ENCODE assay signal across 14 mouse cellular contexts in the genomic region with DNA sequence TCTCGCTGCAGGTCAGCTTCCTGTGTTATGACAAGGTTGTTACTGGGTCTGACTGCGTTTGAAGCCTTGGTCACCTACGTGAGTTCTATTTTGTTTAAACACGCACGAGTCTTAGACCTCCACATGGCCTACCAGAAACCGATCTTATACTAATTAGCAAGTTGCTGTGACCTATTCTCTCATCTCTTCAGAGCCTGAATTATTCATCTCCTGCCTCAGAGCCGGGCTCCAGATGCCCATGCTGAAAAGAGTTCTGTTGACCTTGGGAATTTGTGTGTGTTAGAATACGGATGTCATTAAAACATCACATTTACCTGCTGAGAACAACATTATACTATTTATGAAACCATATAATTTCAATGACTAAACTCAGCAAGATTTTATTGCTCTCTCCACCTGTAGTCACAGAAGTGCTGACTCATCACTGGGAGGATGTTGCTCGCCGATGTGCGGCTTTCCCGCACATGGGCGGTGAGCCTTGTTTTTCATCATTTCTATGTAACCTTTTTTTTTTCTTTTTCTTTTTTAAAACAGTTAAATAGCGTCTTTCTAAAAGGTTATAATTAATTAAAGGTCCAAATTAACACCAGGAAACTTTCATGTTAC.
"Had no signal": no experiment of that assay in that cellular context is flagged by ENCODE, and none has a peak within 500 bp of the region (broad histone marks: within the 10 kb centered on the region; RNA-seq: fewer than 3 reads in every experiment).

No protein-coding gene starts in this region.

- H3K4me2 ChIP-seq: lung, embryonic 14.5 days; midbrain, embryonic 12.5 days; neural tube, embryonic 13.5 days; stomach, embryonic 15.5 days had no signal

- H3K27ac ChIP-seq: midbrain, embryonic 12.5 days; neural tube, embryonic 13.5 days; stomach, embryonic 15.5 days; stomach, postnatal 0 days had no signal

- H3K4me3 ChIP-seq: midbrain, embryonic 12.5 days; myocyte; neural tube, embryonic 13.5 days; stomach, embryonic 15.5 days had no signal

- ATAC-seq: midbrain, embryonic 16.5 days had no signal

- DNase-seq: lung, adult 18-20 months; lung, embryonic 14.5 days; lung, postnatal 10 days; lung, postnatal 4 days; midbrain, embryonic 14.5 days; right cerebral cortex, postnatal 14 days; thymus, adult 2 months; thymus, postnatal 25 days had no signal

- H3K9me3 ChIP-seq: neural tube, embryonic 13.5 days; stomach, embryonic 15.5 days had no signal

- H3K9ac ChIP-seq: lung, embryonic 14.5 days; midbrain, embryonic 12.5 days; neural tube, embryonic 13.5 days; stomach, embryonic 15.5 days had no signal

- H3K27me3 ChIP-seq: midbrain, embryonic 12.5 days; stomach, embryonic 15.5 days had no signal

- H3K36me3 ChIP-seq: midbrain, embryonic 12.5 days; neural tube, embryonic 13.5 days; stomach, embryonic 15.5 days had no signal
